Mouse (Mus musculus): ENCODE data around the gene Ccdc97.

- TF ChIP-seq GATA1 (IDR thresholded peaks at IDR 0.05; ENCODE audit: low read length) (no peak), TAL1 (IDR thresholded peaks at IDR 0.05; ENCODE audit: low read length) (no peak)
Measured at GRCm38 (mm10) chr7:25690051-25690450, 28.8 kb downstream of the Ccdc97 start.

Measured in erythroblast, embryonic 14.5 days (primary cell).